Mouse (Mus musculus) hindbrain, embryonic 16.5 days (tissue): Measurements from ENCODE around the gene Ndufb11. TPM values are rescaled to one million over a fixed set of nuclear protein-coding genes. Genes with fewer than 3 reads are reported as not detected.

Experiments used
- ATAC-seq: fragments of 200-750 bp; cut with Nextera tagmentation; 2 replicates; pipeline ENCODE4 v1.8.0; 2017; ENCODE audit warnings: moderate TSS enrichment, moderate library complexity
- H3K27ac ChIP-seq: fragments of 300-500 bp; sonication (generic); 2 replicates; pipeline ENCODE4 v1.5.1; 2014; ENCODE audit warnings: low read depth, mild to moderate bottlenecking, control low read depth, low read length, moderate library complexity
- H3K27me3 ChIP-seq: fragments of 300-500 bp; sonication (generic); replicated peaks from 2 replicates; pipeline ENCODE4 v1.6.1; 2014; ENCODE audit warnings: low read length; ENCODE audit not compliant: control insufficient read depth, insufficient read depth
- H3K36me3 ChIP-seq: fragments of 300-500 bp; sonication (generic); 2 replicates; pipeline ENCODE4 v1.6.1; 2014; ENCODE audit warnings: mild to moderate bottlenecking, low read length, moderate library complexity, mixed read lengths; ENCODE audit not compliant: control insufficient read depth, insufficient read depth
- H3K4me1 ChIP-seq: fragments of 300-500 bp; sonication (generic); 2 replicates; pipeline ENCODE4 v1.6.1; 2014; ENCODE audit warnings: low read depth, low read length; ENCODE audit not compliant: control insufficient read depth, insufficient read depth
- H3K4me2 ChIP-seq: fragments of 300-500 bp; sonication (generic); 2 replicates; pipeline ENCODE4 v1.6.1; 2014; ENCODE audit warnings: mild to moderate bottlenecking, low read length, control low read depth, moderate library complexity
- H3K4me3 ChIP-seq: fragments of 300-500 bp; sonication (generic); 2 replicates; pipeline ENCODE4 v1.5.1; 2014; ENCODE audit warnings: mild to moderate bottlenecking, low read length, control low read depth, moderate library complexity
- H3K9ac ChIP-seq: fragments of 300-500 bp; sonication (generic); 2 replicates; pipeline ENCODE4 v1.6.1; 2014; ENCODE audit warnings: low read depth, mild to moderate bottlenecking, control low read depth, low read length, moderate library complexity
- H3K9me3 ChIP-seq: fragments of 300-500 bp; sonication (generic); 2 replicates; pipeline ENCODE4 v1.6.1; 2014; ENCODE audit warnings: mild to moderate bottlenecking, low read length, moderate library complexity; ENCODE audit not compliant: control insufficient read depth
- WGBS: fragments of 180-500 bp; shearing (Covaris S2); extraction: QIAGEN DNeasy Blood & Tissue Kit; methylation state at CpG from one replicate; pipeline ENCODE4 v1.1.7; 2014; 5-methylcytosine and 5-hydroxymethylcytosine counted together
- polyA plus RNA-seq: library from polyadenylated mRNA; unstranded; fragments of >200 nt; fragmentation: Nextera tagmentation; extraction: Ambion mirVana; gene quantifications from 2 replicates; pipeline ENCODE4 v1.2.1, GENCODE M21; 2015

The Ndufb11 gene
- 214 and 250 TPM in 2 replicates for polyA plus RNA-seq

- peak within 1 kb of the TSS; percentile 66 for H3K9ac ChIP-seq
- H3K4me3 ChIP-seq: peak within 1 kb of the TSS; percentile 58
- no peaks in the 10 kb centered on the region for H3K9me3 ChIP-seq
- H3K27ac ChIP-seq: peak within 1 kb of the TSS; percentile 76
- 17% methylated on average over 40 of the region's 49 CpGs for WGBS
- H3K4me1 ChIP-seq: peaks cover 10% of the 10 kb centered on the region
- H3K27me3 ChIP-seq: no peaks in the 10 kb centered on the region
- ATAC-seq: peak; percentile 97
- peak within 1 kb of the TSS; percentile 63 for H3K4me2 ChIP-seq
- H3K36me3 ChIP-seq: no peaks in the 10 kb centered on the region
Observed at GRCm38 (mm10) chrX:20617176-20617902, at the start of gene Ndufb11, which contains the start of gene Rbm10. Gene Ndufb11, minus strand, starts transcription at chrX:20617619. Gene Rbm10, plus strand, starts transcription at chrX:20617503.

GRCm38 (mm10) chrX:20663444-20663790 lies 46.0 kb upstream of the Ndufb11 start:
- peak overlapping the region; percentile 57 for H3K4me2 ChIP-seq
- H3K9ac ChIP-seq: peak overlapping the region; percentile 79
- no peak; the same call in 1 of the 2 replicates for ATAC-seq
- H3K27me3 ChIP-seq: no peaks in the 10 kb centered on the region
- peaks cover 2% of the 10 kb centered on the region; the same call in 1 of the 2 replicates for H3K36me3 ChIP-seq
- peaks cover 18% of the 10 kb centered on the region for H3K4me1 ChIP-seq
- 11% methylated on average over 9 of the region's 9 CpGs for WGBS
- peak overlapping the region; percentile 61 for H3K4me3 ChIP-seq
- peak overlapping the region; percentile 84 for H3K27ac ChIP-seq
- H3K9me3 ChIP-seq: no peaks in the 10 kb centered on the region

DNA sequence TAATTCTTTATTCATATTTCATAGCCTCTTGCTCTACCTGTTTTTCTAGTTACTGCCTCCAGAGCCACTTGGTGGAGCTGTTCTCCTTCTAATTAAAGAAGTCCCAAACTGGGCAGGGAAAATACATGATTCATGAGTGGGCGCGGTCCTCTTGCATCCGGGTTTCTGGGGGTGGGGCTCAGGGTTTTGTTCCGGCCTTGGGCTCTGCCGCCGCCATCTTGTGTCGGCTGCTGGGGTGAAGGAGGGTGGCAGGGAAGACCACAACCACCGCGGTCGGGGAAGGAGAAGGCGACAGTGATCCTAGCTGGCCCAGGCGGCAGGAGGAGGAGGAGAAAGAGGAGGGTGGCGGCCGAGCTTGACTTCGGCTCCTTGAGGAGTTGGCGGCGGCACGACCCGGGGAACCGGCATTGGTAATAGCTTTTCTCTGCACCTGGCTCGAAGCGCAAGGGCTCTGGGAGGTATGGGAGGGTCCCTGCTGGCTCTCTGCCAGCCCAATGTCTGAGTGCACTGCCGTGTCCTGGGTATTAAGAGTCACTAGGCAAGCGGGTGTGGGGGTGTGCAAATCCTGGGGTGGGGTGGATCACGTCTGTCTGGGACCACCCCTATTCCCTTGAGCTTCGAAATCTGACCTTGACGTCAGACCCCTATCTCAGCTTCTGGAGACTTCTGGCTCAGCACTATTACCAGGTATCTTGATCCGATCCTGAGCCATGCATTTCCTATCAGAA lies 45.5 kb upstream of the Ndufb11 start:
- H3K27ac ChIP-seq: peak overlapping the region; percentile 84
- H3K4me2 ChIP-seq: peak overlapping the region; percentile 57
- peaks cover 18% of the 10 kb centered on the region for H3K4me1 ChIP-seq
- H3K36me3 ChIP-seq: no peaks in the 10 kb centered on the region
- peak overlapping the region; percentile 61 for H3K4me3 ChIP-seq
- H3K9me3 ChIP-seq: no peaks in the 10 kb centered on the region
- WGBS: 18% methylated on average over 20 of the region's 28 CpGs
- peak; percentile 90 for ATAC-seq
- peak overlapping the region; percentile 79 for H3K9ac ChIP-seq
- no peaks in the 10 kb centered on the region for H3K27me3 ChIP-seq

GRCm38 (mm10) chrX:20662317-20662715 lies 44.9 kb upstream of the Ndufb11 start:
- Histone ChIP-seq H3K9ac (no peak overlapping the region), H3K4me1 (peaks cover 18% of the 10 kb centered on the region), H3K36me3 (no peaks in the 10 kb centered on the region), H3K27me3 (no peaks in the 10 kb centered on the region), H3K4me2 (peak overlapping the region; percentile 31; the same call in 1 of the 2 replicates), H3K4me3 (peak overlapping the region; percentile 8; the same call in 1 of the 2 replicates), H3K27ac (peak overlapping the region; percentile 60), H3K9me3 (no peaks in the 10 kb centered on the region)
- WGBS: 27% methylated on average over 5 of the region's 5 CpGs
- peak; percentile 58 for ATAC-seq

GRCm38 (mm10) chrX:20658891-20659406 lies 41.5 kb upstream of the Ndufb11 start:
- Histone ChIP-seq H3K4me2 (peak overlapping the region; percentile 83), H3K4me1 (peaks cover 5% of the 10 kb centered on the region; the same call in 1 of the 2 replicates), H3K27ac (no peak overlapping the region), H3K27me3 (no peaks in the 10 kb centered on the region), H3K9me3 (no peaks in the 10 kb centered on the region), H3K9ac (peak overlapping the region; percentile 48), H3K4me3 (peak overlapping the region; percentile 50), H3K36me3 (no peaks in the 10 kb centered on the region)
- ATAC-seq: no peak
- WGBS: 18% methylated on average over 24 of the region's 24 CpGs

DNA sequence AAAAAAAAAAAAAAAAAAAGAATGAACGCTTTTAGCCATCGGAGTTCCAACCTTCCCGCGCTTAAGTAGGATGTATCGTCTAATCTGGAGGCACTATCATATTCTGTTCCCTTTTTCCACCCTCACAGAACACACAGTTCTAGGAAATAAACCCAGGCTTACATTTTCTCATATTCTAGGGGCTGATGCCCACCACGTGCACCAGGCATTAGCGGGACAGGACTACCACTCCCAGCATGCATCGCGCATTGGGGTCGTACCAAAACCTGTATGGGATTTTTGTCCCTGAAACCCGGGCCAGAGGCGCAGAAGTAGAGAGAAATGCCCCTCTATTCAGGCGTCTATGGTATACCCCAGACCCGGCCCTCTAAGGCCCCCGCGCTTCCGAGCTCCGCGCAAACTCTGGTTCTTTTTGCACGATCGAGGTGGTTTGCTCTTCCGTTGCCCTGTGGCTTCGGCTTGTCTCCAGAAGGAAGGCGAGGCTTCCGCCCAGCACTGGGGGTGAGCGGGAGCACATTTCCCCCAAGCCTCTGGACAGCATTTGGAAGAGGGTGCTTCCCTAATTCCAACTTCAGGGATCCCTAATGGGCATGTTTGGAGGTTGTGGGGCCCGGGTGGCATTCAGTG lies 40.7 kb upstream of the Ndufb11 start, which contains the start of gene Uba1:
Uba1 (plus strand) TSS at position 301 of the 627 bp plus-strand sequence.
- Histone ChIP-seq H3K4me3 (peak within 1 kb of the TSS; percentile 50), H3K9ac (peak within 1 kb of the TSS; percentile 58), H3K9me3 (no peaks in the 10 kb centered on the region), H3K4me2 (peak within 1 kb of the TSS; percentile 83), H3K27ac (peak within 1 kb of the TSS; percentile 51), H3K4me1 (peaks cover 5% of the 10 kb centered on the region; the same call in 1 of the 2 replicates), H3K36me3 (no peaks in the 10 kb centered on the region), H3K27me3 (no peaks in the 10 kb centered on the region)
- 16% methylated on average over 27 of the region's 27 CpGs for WGBS
- ATAC-seq: peak; percentile 89

- WGBS: 27% methylated on average over 5 of the region's 5 CpGs
- no peak for ATAC-seq
- no peaks in the 10 kb centered on the region for H3K9me3 ChIP-seq
- H3K36me3 ChIP-seq: no peaks in the 10 kb centered on the region
- H3K27me3 ChIP-seq: no peaks in the 10 kb centered on the region
- H3K4me3 ChIP-seq: peak overlapping the region; percentile 50
- no peak overlapping the region for H3K27ac ChIP-seq
- peaks cover 5% of the 10 kb centered on the region; the same call in 1 of the 2 replicates for H3K4me1 ChIP-seq
- H3K9ac ChIP-seq: no peak overlapping the region
- H3K4me2 ChIP-seq: peak overlapping the region; percentile 83
Observed at GRCm38 (mm10) chrX:20657593-20657992, 40.2 kb upstream of the Ndufb11 start.

DNA sequence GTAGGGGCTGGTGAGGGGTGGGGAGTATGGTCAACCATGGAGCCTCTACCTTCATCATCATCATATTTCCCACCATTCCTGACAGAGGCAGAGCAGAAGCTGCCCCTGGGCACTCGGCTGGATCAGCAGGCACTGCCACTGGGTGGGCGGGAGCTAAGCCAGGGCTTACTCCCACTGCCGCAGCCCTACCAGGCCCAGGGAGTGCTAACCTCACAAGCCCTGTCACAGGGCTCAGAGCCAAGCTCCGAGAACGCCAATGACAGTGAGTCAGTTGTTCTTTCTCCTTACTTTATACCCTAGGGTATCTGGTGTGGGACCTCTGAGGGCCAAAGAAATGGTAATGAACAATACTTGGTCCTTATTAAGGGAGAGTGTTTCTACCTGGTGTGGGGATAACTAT lies 27.4 kb upstream of the Ndufb11 start:
- no peak overlapping the region for H3K4me3 ChIP-seq
- no peak for ATAC-seq
- H3K27ac ChIP-seq: no peak overlapping the region
- H3K9ac ChIP-seq: no peak overlapping the region
- no peak overlapping the region for H3K4me2 ChIP-seq
- H3K9me3 ChIP-seq: no peaks in the 10 kb centered on the region
- H3K36me3 ChIP-seq: peaks cover 14% of the 10 kb centered on the region; the same call in 1 of the 2 replicates
- WGBS: 66% methylated on average over 2 of the region's 5 CpGs
- H3K27me3 ChIP-seq: no peaks in the 10 kb centered on the region
- H3K4me1 ChIP-seq: no peaks in the 10 kb centered on the region
